Mouse (Mus musculus) hindbrain, embryonic 16.5 days (tissue): ENCODE data around the gene Gm2042. TPM values are rescaled to one million over a fixed set of nuclear protein-coding genes. Genes with fewer than 3 reads are reported as not detected.
"Not testable (repeated sequence)": the region's sequence is repeated elsewhere in the genome, so short reads cannot be mapped to it uniquely, and the experiment has no call there.

Experiments
- ATAC-seq: fragments of 200-750 bp; cut with Nextera tagmentation; 2 replicates; pipeline ENCODE4 v1.8.0; 2017; ENCODE audit warnings: moderate TSS enrichment, moderate library complexity
- H3K27ac ChIP-seq: fragments of 300-500 bp; sonication (generic); 2 replicates; pipeline ENCODE4 v1.5.1; 2014; ENCODE audit warnings: low read depth, mild to moderate bottlenecking, control low read depth, low read length, moderate library complexity
- H3K27me3 ChIP-seq: fragments of 300-500 bp; sonication (generic); replicated peaks from 2 replicates; pipeline ENCODE4 v1.6.1; 2014; ENCODE audit warnings: low read length; ENCODE audit not compliant: control insufficient read depth, insufficient read depth
- H3K36me3 ChIP-seq: fragments of 300-500 bp; sonication (generic); 2 replicates; pipeline ENCODE4 v1.6.1; 2014; ENCODE audit warnings: mild to moderate bottlenecking, low read length, moderate library complexity, mixed read lengths; ENCODE audit not compliant: control insufficient read depth, insufficient read depth
- H3K4me1 ChIP-seq: fragments of 300-500 bp; sonication (generic); 2 replicates; pipeline ENCODE4 v1.6.1; 2014; ENCODE audit warnings: low read depth, low read length; ENCODE audit not compliant: control insufficient read depth, insufficient read depth
- H3K4me2 ChIP-seq: fragments of 300-500 bp; sonication (generic); 2 replicates; pipeline ENCODE4 v1.6.1; 2014; ENCODE audit warnings: mild to moderate bottlenecking, low read length, control low read depth, moderate library complexity
- H3K4me3 ChIP-seq: fragments of 300-500 bp; sonication (generic); 2 replicates; pipeline ENCODE4 v1.5.1; 2014; ENCODE audit warnings: mild to moderate bottlenecking, low read length, control low read depth, moderate library complexity
- H3K9ac ChIP-seq: fragments of 300-500 bp; sonication (generic); 2 replicates; pipeline ENCODE4 v1.6.1; 2014; ENCODE audit warnings: low read depth, mild to moderate bottlenecking, control low read depth, low read length, moderate library complexity
- H3K9me3 ChIP-seq: fragments of 300-500 bp; sonication (generic); 2 replicates; pipeline ENCODE4 v1.6.1; 2014; ENCODE audit warnings: mild to moderate bottlenecking, low read length, moderate library complexity; ENCODE audit not compliant: control insufficient read depth
- WGBS: fragments of 180-500 bp; shearing (Covaris S2); extraction: QIAGEN DNeasy Blood & Tissue Kit; methylation state at CpG from one replicate; pipeline ENCODE4 v1.1.7; 2014; 5-methylcytosine and 5-hydroxymethylcytosine counted together
- polyA plus RNA-seq: library from polyadenylated mRNA; unstranded; fragments of >200 nt; fragmentation: Nextera tagmentation; extraction: Ambion mirVana; gene quantifications from 2 replicates; pipeline ENCODE4 v1.2.1, GENCODE M21; 2015

Gene Gm2042
- polyA plus RNA-seq: not detected in 2 replicates

DNA sequence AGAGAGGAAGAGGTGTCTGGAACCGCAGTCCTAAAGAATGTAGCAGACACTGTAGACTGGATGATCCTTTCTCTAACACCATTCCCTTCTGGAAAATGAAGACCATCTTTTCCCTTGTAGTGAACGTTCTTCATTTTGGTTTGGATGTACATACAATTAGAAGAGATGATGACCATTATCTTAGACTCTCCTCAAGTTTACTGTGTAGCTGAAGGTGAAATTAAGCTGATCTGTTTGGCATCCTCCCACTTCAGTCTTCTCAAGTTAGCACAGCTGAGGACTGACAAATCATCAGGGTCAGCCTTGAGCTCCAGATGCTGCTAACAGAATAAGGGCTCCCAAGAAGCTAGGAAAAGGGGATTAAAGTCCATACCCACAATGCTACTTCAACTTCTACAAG, at the start of gene Gm2042:
Gene Gm2042, plus strand, starts transcription at position 301 of the 400 bp plus-strand sequence.
- not testable (repeated sequence) for H3K27ac ChIP-seq, H3K9me3 ChIP-seq, H3K4me1 ChIP-seq, H3K27me3 ChIP-seq, H3K4me3 ChIP-seq, H3K36me3 ChIP-seq, ATAC-seq, H3K4me2 ChIP-seq, H3K9ac ChIP-seq
- 88% methylated on average over 2 of the region's 2 CpGs for WGBS

DNA sequence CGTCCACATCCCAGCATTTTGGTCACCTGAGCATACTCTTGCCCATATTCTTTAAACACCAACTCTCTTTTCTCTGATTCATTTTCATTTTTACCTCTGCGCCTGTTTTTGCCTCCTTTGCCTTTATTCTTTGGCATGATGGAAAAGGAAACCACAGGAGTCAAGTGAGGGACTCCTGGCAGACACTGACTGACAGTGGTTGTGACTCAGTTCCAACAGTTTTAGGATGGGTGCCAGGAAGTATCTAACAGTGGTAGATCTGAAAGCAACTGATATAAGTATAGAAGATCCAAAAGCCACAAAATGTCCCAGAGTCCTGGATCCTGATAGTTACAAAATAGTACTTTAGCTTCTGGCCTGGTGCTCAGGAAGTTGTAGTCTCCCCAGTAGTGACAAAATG, 34.2 kb upstream of the Gm2042 start, which contains the start of gene Gm2035:
Gene Gm2035, minus strand, starts transcription at position 137 of the 400 bp plus-strand sequence.
- H3K4me1 ChIP-seq, H3K9me3 ChIP-seq, H3K9ac ChIP-seq, H3K36me3 ChIP-seq, H3K27ac ChIP-seq, H3K27me3 ChIP-seq, H3K4me3 ChIP-seq, H3K4me2 ChIP-seq, ATAC-seq: not testable (repeated sequence)
- 81% methylated on average over 2 of the region's 2 CpGs for WGBS

DNA sequence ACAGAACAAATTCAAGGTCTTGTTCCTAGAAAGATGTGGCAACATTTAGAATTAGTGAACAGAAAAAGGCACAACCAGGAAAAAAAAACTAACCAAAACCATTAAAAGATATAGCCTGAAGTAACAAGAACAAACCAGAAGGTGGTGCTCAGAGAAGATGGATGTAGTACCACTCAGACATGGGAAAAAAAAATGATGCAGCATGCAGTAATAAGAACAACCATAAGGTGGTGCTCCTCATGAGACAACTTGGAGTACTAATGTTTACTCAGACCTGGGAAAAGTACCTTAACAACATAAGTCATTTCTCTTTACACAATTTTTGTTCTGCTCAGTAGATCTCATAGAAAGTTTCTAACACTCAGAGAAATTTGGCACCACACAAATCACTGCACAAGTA, 30.1 kb downstream of the Gm2042 start:
- not testable (repeated sequence) for H3K4me1 ChIP-seq, H3K9ac ChIP-seq, H3K27me3 ChIP-seq, H3K36me3 ChIP-seq, H3K4me3 ChIP-seq, H3K4me2 ChIP-seq, H3K27ac ChIP-seq, H3K9me3 ChIP-seq, ATAC-seq

DNA sequence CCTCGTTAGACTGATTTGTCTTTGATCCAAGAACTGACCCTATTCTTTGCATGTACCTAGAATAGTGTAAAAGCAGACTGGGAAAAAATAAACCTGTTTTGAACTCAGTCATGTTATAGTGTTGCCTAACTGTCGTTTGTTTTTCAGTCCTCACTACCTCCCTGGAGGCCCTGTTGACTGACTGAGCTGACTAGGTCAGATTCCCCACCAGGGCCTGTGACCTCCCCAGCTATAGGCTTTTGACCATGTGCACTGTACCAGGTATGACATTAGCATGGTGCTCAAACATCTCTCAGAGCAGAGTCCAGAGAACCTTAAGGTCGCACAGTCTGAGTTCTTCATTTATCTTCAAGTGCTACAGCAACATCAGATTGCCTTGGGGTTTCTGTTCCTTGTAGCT, 50.2 kb downstream of the Gm2042 start:
- not testable (repeated sequence) for H3K36me3 ChIP-seq, H3K9me3 ChIP-seq, H3K27ac ChIP-seq, H3K27me3 ChIP-seq, H3K4me1 ChIP-seq, H3K4me3 ChIP-seq, H3K4me2 ChIP-seq, H3K9ac ChIP-seq, ATAC-seq
- 71% methylated on average over 3 of the region's 3 CpGs for WGBS

Other genes starting within 250 kb of the Gm2042 start
- not detected in 2 replicates for gene Gm21319, start 178.3 kb upstream of the Gm2042 start, polyA plus RNA-seq
- not detected in 2 replicates for gene Gm21936, start 158.6 kb upstream of the Gm2042 start, polyA plus RNA-seq
- gene BB287469, start 137.5 kb upstream of the Gm2042 start, polyA plus RNA-seq: not detected in 2 replicates
- not detected in 2 replicates for gene Gm2001, start 111.7 kb upstream of the Gm2042 start, polyA plus RNA-seq
- gene Gm2016, start 80.0 kb upstream of the Gm2042 start, polyA plus RNA-seq: not detected in 2 replicates
- not detected in 2 replicates for gene Gm2022, start 58.7 kb upstream of the Gm2042 start, polyA plus RNA-seq
- gene Gm2035, start 34.2 kb upstream of the Gm2042 start, polyA plus RNA-seq: not detected in 2 replicates
- gene Gm2075, start 57.8 kb downstream of the Gm2042 start, polyA plus RNA-seq: not detected in 2 replicates
- not detected in 2 replicates for gene Gm6803, start 64.7 kb downstream of the Gm2042 start, polyA plus RNA-seq
- not detected in 2 replicates for gene Gm2056, start 72.9 kb downstream of the Gm2042 start, polyA plus RNA-seq
- gene Gm16368, start 129.6 kb downstream of the Gm2042 start, polyA plus RNA-seq: not detected in 2 replicates
- gene Gm10436, start 228.0 kb downstream of the Gm2042 start, polyA plus RNA-seq: not detected in 2 replicates